Mouse (Mus musculus): ENCODE measurements at regions not wholly inside any gene's neighbourhood (a gene's known extent, or its start where the extent isn't known, plus 50 kb on each side); places are given as distances from the start of the nearest gene placed in this dataset.

- Histone ChIP-seq H3K36me3 (no peaks in the 10 kb centered on the region), H3K4me1 (replicated peaks) (no peaks in the 10 kb centered on the region), H3K9me3 (no peaks in the 10 kb centered on the region), H3K9ac (no peak overlapping the region), H3K27me3 (replicated peaks) (no peaks in the 10 kb centered on the region), H3K4me2 (replicated peaks) (no peak overlapping the region), H3K4me3 (replicated peaks) (no peak overlapping the region), H3K27ac (no peak overlapping the region)
- no peak for ATAC-seq
- 81% methylated on average over 5 of the region's 5 CpGs for WGBS
These were observed 104.2 kb upstream of the Bcl6 start for GRCm38 (mm10) chr16:24092616-24093525.

- no peak overlapping the region for H3K9ac ChIP-seq
- 79% methylated on average over 4 of the region's 4 CpGs for WGBS
- no peak for ATAC-seq
These were observed 103.5 kb upstream of the Bcl6 start for GRCm38 (mm10) chr16:24092136-24092535.

GRCm38 (mm10) chr16:24090981-24091380, 102.3 kb upstream of the Bcl6 start:
- WGBS: 69% methylated on average over 4 of the region's 4 CpGs

More at GRCm38 (mm10) chr16:24092136-24092535, 103.5 kb upstream of the Bcl6 start:
- no peaks in the 10 kb centered on the region for H3K9me3 ChIP-seq
- H3K36me3 ChIP-seq: no peaks in the 10 kb centered on the region
- H3K4me1 ChIP-seq (replicated peaks): no peaks in the 10 kb centered on the region
- no peaks in the 10 kb centered on the region for H3K27me3 ChIP-seq (replicated peaks)
- H3K27ac ChIP-seq: no peak overlapping the region
- H3K4me3 ChIP-seq (replicated peaks): no peak overlapping the region
- no peak overlapping the region for H3K4me2 ChIP-seq (replicated peaks)

GRCm38 (mm10) chr16:24089840-24090762, 101.4 kb upstream of the Bcl6 start:
- H3K9ac ChIP-seq: no peak overlapping the region
- no peaks in the 10 kb centered on the region for H3K27me3 ChIP-seq (replicated peaks)
- no peaks in the 10 kb centered on the region for H3K36me3 ChIP-seq
- no peak overlapping the region for H3K27ac ChIP-seq
- H3K4me2 ChIP-seq (replicated peaks): no peak overlapping the region
- H3K4me3 ChIP-seq (replicated peaks): no peak overlapping the region
- 72% methylated on average over 11 of the region's 11 CpGs for whole genome bisulfite sequencing
- no peaks in the 10 kb centered on the region for H3K4me1 ChIP-seq (replicated peaks)
- peak; percentile 36 for ATAC-seq
- no peaks in the 10 kb centered on the region for H3K9me3 ChIP-seq

More at GRCm38 (mm10) chr16:24090981-24091380, 102.3 kb upstream of the Bcl6 start:
- Histone ChIP-seq H3K27me3 (replicated peaks) (no peaks in the 10 kb centered on the region), H3K4me3 (replicated peaks) (no peak overlapping the region), H3K36me3 (no peaks in the 10 kb centered on the region), H3K4me2 (replicated peaks) (no peak overlapping the region), H3K9me3 (no peaks in the 10 kb centered on the region), H3K27ac (no peak overlapping the region), H3K9ac (no peak overlapping the region), H3K4me1 (replicated peaks) (no peaks in the 10 kb centered on the region)
- no peak for ATAC-seq

- Histone ChIP-seq H3K4me2 (replicated peaks) (no peak overlapping the region), H3K36me3 (no peaks in the 10 kb centered on the region), H3K9ac (no peak overlapping the region), H3K4me1 (replicated peaks) (no peaks in the 10 kb centered on the region), H3K9me3 (no peaks in the 10 kb centered on the region), H3K4me3 (replicated peaks) (no peak overlapping the region), H3K27me3 (replicated peaks) (no peaks in the 10 kb centered on the region), H3K27ac (no peak overlapping the region)
- peak; percentile 48; the same call in 1 of the 2 replicates for ATAC-seq
- WGBS: 69% methylated on average over 8 of the region's 8 CpGs
These were observed 95.3 kb upstream of the Bcl6 start for GRCm38 (mm10) chr16:24083966-24084365.

GRCm38 (mm10) chr16:24080471-24080870, 91.8 kb upstream of the Bcl6 start:
- H3K9ac ChIP-seq: no peak overlapping the region
- peak; percentile 81 for ATAC-seq
- H3K27me3 ChIP-seq (replicated peaks): no peaks in the 10 kb centered on the region
- H3K36me3 ChIP-seq: no peaks in the 10 kb centered on the region
- no peaks in the 10 kb centered on the region for H3K4me1 ChIP-seq (replicated peaks)
- no peak overlapping the region for H3K4me2 ChIP-seq (replicated peaks)
- no peak overlapping the region for H3K4me3 ChIP-seq (replicated peaks)
- H3K9me3 ChIP-seq: no peaks in the 10 kb centered on the region
- H3K27ac ChIP-seq: no peak overlapping the region
- WGBS: 74% methylated on average over 5 of the region's 5 CpGs

- ATAC-seq: no peak
- H3K4me3 ChIP-seq (replicated peaks): no peak overlapping the region
- WGBS: 78% methylated on average over 1 of the region's 1 CpGs
These were observed 90.0 kb upstream of the Bcl6 start for GRCm38 (mm10) chr16:24078622-24079021.

GRCm38 (mm10) chr16:24077428-24077827, 88.8 kb upstream of the Bcl6 start:
- Histone ChIP-seq H3K27me3 (replicated peaks) (no peaks in the 10 kb centered on the region), H3K9ac (no peak overlapping the region), H3K27ac (no peak overlapping the region), H3K36me3 (no peaks in the 10 kb centered on the region), H3K4me2 (replicated peaks) (no peak overlapping the region), H3K9me3 (no peaks in the 10 kb centered on the region), H3K4me1 (replicated peaks) (no peaks in the 10 kb centered on the region), H3K4me3 (replicated peaks) (no peak overlapping the region)
- ATAC-seq: no peak
- 81% methylated on average over 2 of the region's 2 CpGs for WGBS

More at GRCm38 (mm10) chr16:24078622-24079021, 90.0 kb upstream of the Bcl6 start:
- H3K9ac ChIP-seq: no peak overlapping the region
- H3K4me1 ChIP-seq (replicated peaks): no peaks in the 10 kb centered on the region
- H3K27me3 ChIP-seq (replicated peaks): no peaks in the 10 kb centered on the region
- no peaks in the 10 kb centered on the region for H3K36me3 ChIP-seq
- no peak overlapping the region for H3K4me2 ChIP-seq (replicated peaks)
- no peak overlapping the region for H3K27ac ChIP-seq
- no peaks in the 10 kb centered on the region for H3K9me3 ChIP-seq

GRCm38 (mm10) chr16:24076799-24077136, 88.1 kb upstream of the Bcl6 start:
- ATAC-seq: no peak
- WGBS: 86% methylated on average over 4 of the region's 4 CpGs

GRCm38 (mm10) chr16:24076109-24076798, 87.6 kb upstream of the Bcl6 start:
- no peaks in the 10 kb centered on the region for H3K4me1 ChIP-seq (replicated peaks)
- no peak overlapping the region for H3K27ac ChIP-seq
- no peak overlapping the region for H3K4me2 ChIP-seq (replicated peaks)
- no peaks in the 10 kb centered on the region for H3K27me3 ChIP-seq (replicated peaks)
- WGBS: 84% methylated on average over 4 of the region's 4 CpGs
- no peak overlapping the region for H3K9ac ChIP-seq
- H3K9me3 ChIP-seq: no peaks in the 10 kb centered on the region
- no peaks in the 10 kb centered on the region for H3K36me3 ChIP-seq
- no peak for ATAC-seq
- no peak overlapping the region for H3K4me3 ChIP-seq (replicated peaks)

More at GRCm38 (mm10) chr16:24076799-24077136, 88.1 kb upstream of the Bcl6 start:
- no peaks in the 10 kb centered on the region for H3K27me3 ChIP-seq (replicated peaks)
- no peak overlapping the region for H3K27ac ChIP-seq
- no peaks in the 10 kb centered on the region for H3K9me3 ChIP-seq
- no peak overlapping the region for H3K4me2 ChIP-seq (replicated peaks)
- no peaks in the 10 kb centered on the region for H3K4me1 ChIP-seq (replicated peaks)
- no peaks in the 10 kb centered on the region for H3K36me3 ChIP-seq
- no peak overlapping the region for H3K4me3 ChIP-seq (replicated peaks)
- H3K9ac ChIP-seq: no peak overlapping the region

GRCm38 (mm10) chr16:24073613-24074244, 85.1 kb upstream of the Bcl6 start:
- no peaks in the 10 kb centered on the region for H3K36me3 ChIP-seq
- H3K4me3 ChIP-seq (replicated peaks): no peak overlapping the region
- H3K9ac ChIP-seq: no peak overlapping the region
- no peak for ATAC-seq
- no peak overlapping the region for H3K4me2 ChIP-seq (replicated peaks)
- H3K27me3 ChIP-seq (replicated peaks): no peaks in the 10 kb centered on the region
- H3K27ac ChIP-seq: no peak overlapping the region
- WGBS: 89% methylated on average over 8 of the region's 8 CpGs
- no peaks in the 10 kb centered on the region for H3K4me1 ChIP-seq (replicated peaks)
- no peaks in the 10 kb centered on the region for H3K9me3 ChIP-seq
